In genomic region chrX:103670245-103670644, GRCm38 (mm10) we compare ENCODE assay signal across 31 mouse cellular contexts. TPM values are rescaled to one million over a fixed set of nuclear protein-coding genes. Genes with fewer than 3 reads are reported as not detected.
"Had no signal": no experiment of that assay in that cellular context is flagged by ENCODE, and none has a peak within 500 bp of the region (broad histone marks: within the 10 kb centered on the region; RNA-seq: fewer than 3 reads in every experiment).

No protein-coding gene starts in this region.

- H3K9me3 ChIP-seq: limb, embryonic 10.5 days; limb, embryonic 13.5 days; liver, embryonic 12.5 days; liver, embryonic 15.5 days; midbrain, embryonic 12.5 days; neural tube, embryonic 13.5 days had no signal

- H3K27me3 ChIP-seq: liver, embryonic 12.5 days; liver, embryonic 15.5 days had no signal

- H3K4me3 ChIP-seq: layer of hippocampus, adult 2 months; limb, embryonic 10.5 days; limb, embryonic 13.5 days; liver, embryonic 12.5 days; liver, embryonic 15.5 days; midbrain, embryonic 12.5 days; myocyte; neural tube, embryonic 13.5 days had no signal

- H3K9ac ChIP-seq: limb, embryonic 13.5 days; liver, embryonic 12.5 days; liver, embryonic 15.5 days; midbrain, embryonic 12.5 days; neural tube, embryonic 13.5 days had no signal

- DNase-seq: kidney, adult 2 months; kidney, postnatal 25 days; layer of hippocampus, adult 9-11 months; liver; lung, adult 18-20 months; lung, postnatal 14 days; thymus, adult 2 months; thymus, postnatal 14 days; thymus, postnatal 4 days had no signal

- H3K4me1 ChIP-seq: limb, embryonic 10.5 days; limb, embryonic 13.5 days; liver, embryonic 12.5 days; liver, embryonic 15.5 days; midbrain, embryonic 12.5 days; neural tube, embryonic 13.5 days had no signal

- H3K27ac ChIP-seq: kidney, postnatal 0 days; layer of hippocampus, adult 2 months; limb, embryonic 10.5 days; limb, embryonic 13.5 days; liver, embryonic 12.5 days; liver, embryonic 15.5 days; macrophage; midbrain, embryonic 12.5 days; neural tube, embryonic 13.5 days; stomach, postnatal 0 days had no signal

- H3K36me3 ChIP-seq: limb, embryonic 10.5 days; limb, embryonic 13.5 days; liver, embryonic 12.5 days; liver, embryonic 15.5 days; midbrain, embryonic 12.5 days; neural tube, embryonic 13.5 days had no signal

- ATAC-seq: liver, embryonic 12.5 days; midbrain, embryonic 16.5 days had no signal

- H3K4me2 ChIP-seq: limb, embryonic 13.5 days; liver, embryonic 12.5 days; liver, embryonic 15.5 days; midbrain, embryonic 12.5 days; neural tube, embryonic 13.5 days had no signal

RNA-seq across cellular contexts. Expression of gene Zcchc13, which starts 39.9 kb away (rescaled TPM):
- total RNA-seq: layer of hippocampus, adult 2 months; layer of hippocampus, postnatal 25 days; left cerebral cortex, adult 18-20 months; left cerebral cortex, postnatal 25 days; megakaryocyte, adult 5-6 weeks; monocyte, adult 5-6 weeks; neutrophil, adult 5-6 weeks had no signal
- polyA plus RNA-seq: kidney, embryonic 14.5 days; kidney, postnatal 0 days; large intestine, adult 2 months; limb, embryonic 10.5 days; limb, embryonic 13.5 days; liver, embryonic 12.5 days; liver, embryonic 15.5 days; lung, embryonic 16.5 days; macrophage; midbrain, embryonic 12.5 days; midbrain, embryonic 16.5 days; myocyte; neural tube, embryonic 13.5 days; stomach, embryonic 14.5 days; stomach, postnatal 0 days had no signal
